Comparison of ENCODE assay signal across 34 mouse cellular contexts in genomic region chr17:45579554-45579953, GRCm38 (mm10). TPM values are rescaled to one million over a fixed set of nuclear protein-coding genes. Genes with fewer than 3 reads are reported as not detected.
DNase-seq lines count a peak whose midpoint lies in the region; ATAC-seq and TF ChIP-seq lines count a peak whose summit lies in the region.
"Had no signal": no experiment of that assay in that cellular context is flagged by ENCODE, and none has a peak within 500 bp of the region (broad histone marks: within the 10 kb centered on the region; RNA-seq: fewer than 3 reads in every experiment).

No protein-coding gene starts in this region.

- 0 out of 2 replicates have a peak overlapping the region, but pooled peaks have one; percentile 17 for H3K27ac ChIP-seq in liver, embryonic 12.5 days
- H3K27ac ChIP-seq in liver, postnatal 0 days (ENCODE audit: low read depth): no peak overlapping the region
- 0 out of 2 replicates have a peak overlapping the region, but pooled peaks have one; percentile 32 for H3K27ac ChIP-seq in stomach, embryonic 16.5 days (ENCODE audit: low read length)
- H3K27ac ChIP-seq in hindbrain, embryonic 10.5 days: no peak overlapping the region
- H3K27ac ChIP-seq: heart, adult 2 months; hindbrain, embryonic 15.5 days; layer of hippocampus, adult 2 months; limb, embryonic 13.5 days; macrophage; midbrain, embryonic 15.5 days; neural tube, embryonic 12.5 days had no signal

- no peak overlapping the region for H3K9ac ChIP-seq in liver, embryonic 12.5 days
- H3K9ac ChIP-seq in liver, postnatal 0 days (replicated peaks): no peak overlapping the region
- H3K9ac ChIP-seq in stomach, embryonic 16.5 days (ENCODE audit: low read length): no peak overlapping the region
- H3K9ac ChIP-seq: forebrain, postnatal 0 days; heart, embryonic 12.5 days; hindbrain, embryonic 15.5 days; limb, embryonic 13.5 days; midbrain, embryonic 15.5 days; neural tube, embryonic 12.5 days had no signal

- no peaks in the 10 kb centered on the region for H3K9me3 ChIP-seq in liver, embryonic 12.5 days (replicated peaks)
- no peaks in the 10 kb centered on the region for H3K9me3 ChIP-seq in liver, postnatal 0 days (ENCODE audit: low read length)
- H3K9me3 ChIP-seq in stomach, embryonic 16.5 days (replicated peaks; ENCODE audit: control insufficient read depth, low read length): no peaks in the 10 kb centered on the region
- H3K9me3 ChIP-seq in hindbrain, embryonic 10.5 days: no peaks in the 10 kb centered on the region
- H3K9me3 ChIP-seq: G1E; heart, embryonic 12.5 days; hindbrain, embryonic 15.5 days; limb, embryonic 13.5 days; midbrain, embryonic 15.5 days; neural tube, embryonic 12.5 days had no signal

- ATAC-seq in liver, embryonic 12.5 days: no peak
- no peak for ATAC-seq in liver, postnatal 0 days
- ATAC-seq in stomach, embryonic 16.5 days (ENCODE audit: insufficient read depth, low FRiP score): no peak
- ATAC-seq: CD4-positive, CD25-positive, alpha-beta regulatory T cell, adult 4 months; forebrain, postnatal 0 days; inflammation-experienced regulatory T-cells, adult 6 months; midbrain, embryonic 15.5 days; Patski had no signal

- H3K4me2 ChIP-seq in liver, embryonic 12.5 days: no peak overlapping the region
- H3K4me2 ChIP-seq in liver, postnatal 0 days (ENCODE audit: low read depth, low read length): no peak overlapping the region
- H3K4me2 ChIP-seq in stomach, embryonic 16.5 days (ENCODE audit: low read depth, low read length): no peak overlapping the region
- H3K4me2 ChIP-seq: heart, embryonic 12.5 days; hindbrain, embryonic 15.5 days; limb, embryonic 13.5 days; liver, embryonic 11.5 days; midbrain, embryonic 15.5 days; neural tube, embryonic 12.5 days had no signal

- WGBS in liver, embryonic 12.5 days (ENCODE audit: insufficient replicate concordance): 70% methylated on average over 4 of the region's 4 CpGs
- 72% methylated on average over 4 of the region's 4 CpGs for WGBS in liver, postnatal 0 days (ENCODE audit: insufficient replicate concordance)
- WGBS in stomach, embryonic 16.5 days: 70% methylated on average over 4 of the region's 4 CpGs
- WGBS in hindbrain, embryonic 10.5 days: 84% methylated on average over 4 of the region's 4 CpGs

- DNase-seq in liver, postnatal 0 days: no peak
- DNase-seq in ZHBTc4 (ENCODE audit: low read depth, low spot score): peak; percentile 71
- peak; percentile 57 for DNase-seq in kidney, postnatal 10 days
- DNase-seq in hindbrain, embryonic 10.5 days (ENCODE audit: low spot score): no peak
- DNase-seq in T-cell, adult 2 months (ENCODE audit: low spot score): no peak
- no peak for DNase-seq in right cerebral cortex, postnatal 10 days (ENCODE audit: low spot score in 2 of 2)
- DNase-seq: adrenal gland, adult 2 months; cerebellum, adult 2 months; forebrain, postnatal 0 days; gastrocnemius, postnatal 36 days; lung, adult 18-20 months; lung, postnatal 10 days; right cerebral cortex, adult 18-20 months; right cerebral cortex, postnatal 4 days had no signal

- peaks cover 9% of the 10 kb centered on the region for H3K36me3 ChIP-seq in liver, embryonic 12.5 days
- no peaks in the 10 kb centered on the region; the same call in 1 of the 2 replicates for H3K36me3 ChIP-seq in liver, postnatal 0 days (replicated peaks; ENCODE audit: insufficient read depth, low read length)
- H3K36me3 ChIP-seq in stomach, embryonic 16.5 days (ENCODE audit: control insufficient read depth, insufficient read depth, low read length): no peaks in the 10 kb centered on the region
- H3K36me3 ChIP-seq in hindbrain, embryonic 10.5 days: no peaks in the 10 kb centered on the region
- H3K36me3 ChIP-seq: heart, embryonic 12.5 days; hindbrain, embryonic 15.5 days; limb, embryonic 13.5 days; midbrain, embryonic 15.5 days; neural tube, embryonic 12.5 days had no signal

- TF ChIP-seq CTCF in liver, postnatal 0 days (IDR thresholded peaks at IDR 0.05; ENCODE audit: low read depth): no peak

- no peak overlapping the region for H3K4me3 ChIP-seq in liver, embryonic 12.5 days
- H3K4me3 ChIP-seq in liver, postnatal 0 days (ENCODE audit: low read depth, low read length): no peak overlapping the region
- no peak overlapping the region for H3K4me3 ChIP-seq in stomach, embryonic 16.5 days (replicated peaks; ENCODE audit: low read length)
- H3K4me3 ChIP-seq in hindbrain, embryonic 10.5 days: no peak overlapping the region
- H3K4me3 ChIP-seq: erythroblast, embryonic 14.5 days; heart, adult 2 months; heart, embryonic 12.5 days; hindbrain, embryonic 15.5 days; layer of hippocampus, adult 2 months; limb, embryonic 13.5 days; midbrain, embryonic 15.5 days; neural tube, embryonic 12.5 days had no signal

- H3K27me3 ChIP-seq in liver, embryonic 12.5 days (replicated peaks): no peaks in the 10 kb centered on the region
- H3K27me3 ChIP-seq in liver, postnatal 0 days (ENCODE audit: insufficient read depth, low read length): no peaks in the 10 kb centered on the region
- H3K27me3 ChIP-seq in stomach, embryonic 16.5 days (ENCODE audit: control insufficient read depth, insufficient read depth, low read length): no peaks in the 10 kb centered on the region
- H3K27me3 ChIP-seq in hindbrain, embryonic 10.5 days (ENCODE audit: insufficient read depth, poor library complexity, severe bottlenecking): no peaks in the 10 kb centered on the region
- H3K27me3 ChIP-seq: heart, embryonic 12.5 days; hindbrain, embryonic 15.5 days; limb, embryonic 13.5 days; midbrain, embryonic 15.5 days; neural tube, embryonic 12.5 days; Patski had no signal

- H3K4me1 ChIP-seq in liver, embryonic 12.5 days: peaks cover 65% of the 10 kb centered on the region
- H3K4me1 ChIP-seq in liver, postnatal 0 days (ENCODE audit: insufficient read depth): peaks cover 38% of the 10 kb centered on the region
- peaks cover 19% of the 10 kb centered on the region for H3K4me1 ChIP-seq in stomach, embryonic 16.5 days (ENCODE audit: control insufficient read depth, insufficient read depth, low read length)
- peaks cover 25% of the 10 kb centered on the region for H3K4me1 ChIP-seq in hindbrain, embryonic 10.5 days (replicated peaks)

- no peak for TF ChIP-seq EP300 in liver, postnatal 0 days (IDR thresholded peaks at IDR 0.05; ENCODE audit: low read depth)

RNA-seq across cellular contexts. Expression of gene Hsp90ab1, which starts 6.5 kb away (rescaled TPM):
- 1,007 and 1,098 TPM in 2 replicates for polyA plus RNA-seq in liver, embryonic 12.5 days (2016; fragmentation: Nextera tagmentation; extraction: Ambion mirVana)
- polyA plus RNA-seq in liver, postnatal 0 days (2015; fragmentation: Nextera tagmentation; extraction: Ambion mirVana): 419 and 445 TPM in 2 replicates
- 1,400 and 1,468 TPM in 2 replicates for polyA plus RNA-seq in stomach, embryonic 16.5 days (2015; fragmentation: Nextera tagmentation; extraction: Ambion mirVana)
- polyA plus RNA-seq in hindbrain, embryonic 10.5 days (2016; fragmentation: Nextera tagmentation; extraction: Ambion mirVana): 1,585 and 2,006 TPM in 2 replicates

RNA-seq across cellular contexts. Expression of gene Slc35b2, which starts 15.9 kb away (rescaled TPM):
- 69.1 and 72.5 TPM in 2 replicates for polyA plus RNA-seq in liver, embryonic 12.5 days (2016; fragmentation: Nextera tagmentation; extraction: Ambion mirVana)
- 47.7 and 47.9 TPM in 2 replicates for polyA plus RNA-seq in liver, postnatal 0 days (2015; fragmentation: Nextera tagmentation; extraction: Ambion mirVana)
- polyA plus RNA-seq in stomach, embryonic 16.5 days (2015; fragmentation: Nextera tagmentation; extraction: Ambion mirVana): 115 and 117 TPM in 2 replicates
- 121 TPM in 2 replicates for polyA plus RNA-seq in hindbrain, embryonic 10.5 days (2016; fragmentation: Nextera tagmentation; extraction: Ambion mirVana)

RNA-seq across cellular contexts. Expression of gene Slc29a1, which starts 19.9 kb away (rescaled TPM):
- polyA plus RNA-seq in liver, embryonic 12.5 days (2016; fragmentation: Nextera tagmentation; extraction: Ambion mirVana): 260 and 267 TPM in 2 replicates
- 83.0 and 91.6 TPM in 2 replicates for polyA plus RNA-seq in liver, postnatal 0 days (2015; fragmentation: Nextera tagmentation; extraction: Ambion mirVana)
- 85.3 and 90.0 TPM in 2 replicates for polyA plus RNA-seq in stomach, embryonic 16.5 days (2015; fragmentation: Nextera tagmentation; extraction: Ambion mirVana)
- polyA plus RNA-seq in hindbrain, embryonic 10.5 days (2016; fragmentation: Nextera tagmentation; extraction: Ambion mirVana): 60.4 and 72.0 TPM in 2 replicates

RNA-seq across cellular contexts. Expression of gene Mymx, which starts 22.3 kb away (rescaled TPM):
- 0.33 TPM in 1 of 2 replicates, not detected in the other for polyA plus RNA-seq in liver, embryonic 12.5 days (2016; fragmentation: Nextera tagmentation; extraction: Ambion mirVana)
- polyA plus RNA-seq in liver, postnatal 0 days (2015; fragmentation: Nextera tagmentation; extraction: Ambion mirVana): 0.19 TPM in 1 of 2 replicates, not detected in the other
- 0.67 and 3.5 TPM in 2 replicates for polyA plus RNA-seq in stomach, embryonic 16.5 days (2015; fragmentation: Nextera tagmentation; extraction: Ambion mirVana)
- 0.62 TPM in 1 of 2 replicates, not detected in the other for polyA plus RNA-seq in hindbrain, embryonic 10.5 days (2016; fragmentation: Nextera tagmentation; extraction: Ambion mirVana)
- polyA plus RNA-seq: CD4-positive, CD25-positive, alpha-beta regulatory T cell, adult 4 months; cerebellum, adult 2 months; cortical plate, adult 2 months; forebrain, embryonic 11.5 days; forebrain, postnatal 0 days; G1E; heart, adult 2 months; heart, postnatal 0 days; hindbrain, embryonic 15.5 days; inflammation-experienced regulatory T-cells, adult 6 months; macrophage; midbrain, embryonic 15.5 days; Patski; spleen, adult 2 months had no signal

RNA-seq across cellular contexts. Expression of gene Nfkbie, which starts 24.1 kb away (rescaled TPM):
- polyA plus RNA-seq in liver, embryonic 12.5 days (2016; fragmentation: Nextera tagmentation; extraction: Ambion mirVana): 2.0 TPM in 2 replicates
- polyA plus RNA-seq in liver, postnatal 0 days (2015; fragmentation: Nextera tagmentation; extraction: Ambion mirVana): 2.8 and 3.0 TPM in 2 replicates
- 4.2 and 4.4 TPM in 2 replicates for polyA plus RNA-seq in stomach, embryonic 16.5 days (2015; fragmentation: Nextera tagmentation; extraction: Ambion mirVana)
- polyA plus RNA-seq in hindbrain, embryonic 10.5 days (2016; fragmentation: Nextera tagmentation; extraction: Ambion mirVana): 8.3 and 9.7 TPM in 2 replicates

Comparison
In these comparisons a context has a peak if more than half of its experiments do, and no peak if none do; other contexts are left out.
1. H3K27ac ChIP-seq: peak in liver, embryonic 12.5 days (single experiment) and stomach, embryonic 16.5 days (single experiment); none in liver, postnatal 0 days (single experiment) and hindbrain, embryonic 10.5 days (single experiment).
2. DNase-seq: peak in ZHBTc4 (single experiment) and kidney, postnatal 10 days (single experiment); none in liver, postnatal 0 days (single experiment), hindbrain, embryonic 10.5 days (single experiment), T-cell, adult 2 months (single experiment) and right cerebral cortex, postnatal 10 days (0 of 2).